Mouse (Mus musculus) liver, postnatal 0 days (tissue): ENCODE measurements around the gene Slc39a2. TPM values are rescaled to one million over a fixed set of nuclear protein-coding genes. Genes with fewer than 3 reads are reported as not detected.
"Not testable (repeated sequence)": the region's sequence is repeated elsewhere in the genome, so short reads cannot be mapped to it uniquely, and the experiment has no call there.

Experiments
- ATAC-seq: fragments of 200-750 bp; cut with Nextera tagmentation; 2 replicates; pipeline ENCODE4 v1.8.0; 2017; ENCODE audit warnings: mild to moderate bottlenecking, moderate library complexity
- DNase-seq: peaks from one replicate; pipeline ENCODE4 v3.0.0-alpha.2; 2016
- H3K27ac ChIP-seq: fragments of 300-500 bp; sonication (generic); 2 replicates; pipeline ENCODE4 v1.5.1; 2014; ENCODE audit warnings: antibody characterized with exemption, moderate library complexity, mild to moderate bottlenecking, low read depth
- H3K27me3 ChIP-seq: fragments of 300-500 bp; sonication (generic); 2 replicates; pipeline ENCODE4 v1.6.1; 2014; ENCODE audit warnings: low read length, control low read depth, mixed read lengths; ENCODE audit not compliant: insufficient read depth
- H3K36me3 ChIP-seq: fragments of 300-500 bp; sonication (generic); replicated peaks from 2 replicates; pipeline ENCODE4 v1.6.1; 2014; ENCODE audit warnings: mild to moderate bottlenecking, control low read depth, low read length, moderate library complexity, mixed read lengths; ENCODE audit not compliant: insufficient read depth
- H3K4me1 ChIP-seq: fragments of 300-500 bp; sonication (generic); 2 replicates; pipeline ENCODE4 v1.6.1; 2014; ENCODE audit warnings: antibody characterized with exemption, mild to moderate bottlenecking, control low read depth; ENCODE audit not compliant: insufficient read depth
- H3K4me2 ChIP-seq: fragments of 300-500 bp; sonication (generic); 2 replicates; pipeline ENCODE4 v1.6.1; 2014; ENCODE audit warnings: low read depth, mild to moderate bottlenecking, low read length, moderate library complexity, mixed read lengths
- H3K4me3 ChIP-seq: fragments of 300-500 bp; sonication (generic); 2 replicates; pipeline ENCODE4 v1.5.1; 2014; ENCODE audit warnings: low read depth, low read length
- H3K9ac ChIP-seq: fragments of 300-500 bp; sonication (generic); replicated peaks from 2 replicates; pipeline ENCODE4 v1.6.1; 2014; ENCODE audit warnings: mild to moderate bottlenecking, moderate library complexity
- H3K9me3 ChIP-seq: fragments of 300-500 bp; sonication (generic); 2 replicates; pipeline ENCODE4 v1.6.1; 2016; ENCODE audit warnings: mild to moderate bottlenecking, control low read depth, low read length, mixed read lengths
- CTCF ChIP-seq: sonication (generic); IDR thresholded peaks from 2 replicates; pipeline ENCODE4 v1.5.1; 2016; ENCODE audit warnings: antibody characterized with exemption, low read depth
- EP300 ChIP-seq: IDR thresholded peaks from 2 replicates; pipeline ENCODE4 v1.6.1; 2016; ENCODE audit warnings: antibody characterized with exemption, low read depth, mild to moderate bottlenecking
- WGBS: fragments of 180-500 bp; shearing (Covaris S2); extraction: QIAGEN DNeasy Blood & Tissue Kit; methylation state at CpG from one replicate; pipeline ENCODE4 v1.1.7; 2014; ENCODE audit not compliant: insufficient replicate concordance; 5-methylcytosine and 5-hydroxymethylcytosine counted together
- polyA plus RNA-seq: library from polyadenylated mRNA; unstranded; fragments of >200 nt; fragmentation: Nextera tagmentation; extraction: Ambion mirVana; gene quantifications from 2 replicates; pipeline ENCODE4 v1.2.1, GENCODE M21; 2015

Gene Slc39a2
- polyA plus RNA-seq, 1 experiment from 2014 or later, result 0.07 TPM

GRCm38 (mm10) chr14:51922910-51923309, 30.2 kb downstream of the Slc39a2 start:
- no peaks in the 10 kb centered on the region for H3K36me3 ChIP-seq
- no peak overlapping the region for H3K4me3 ChIP-seq
- DNase-seq (no peak), ATAC-seq (no peak)
- H3K4me1 ChIP-seq, result peaks cover 12% of the 10 kb centered on the region
- TF ChIP-seq EP300, result no peak
- TF ChIP-seq CTCF, result no peak
- no peak overlapping the region for H3K27ac ChIP-seq
- WGBS, result 69% methylated on average over 2 of the region's 2 CpGs
- no peak overlapping the region for H3K9ac ChIP-seq
- H3K4me2 ChIP-seq, result no peak overlapping the region
- no peaks in the 10 kb centered on the region for H3K9me3 ChIP-seq
- no peaks in the 10 kb centered on the region for H3K27me3 ChIP-seq

- TF ChIP-seq CTCF (no peak), EP300 (no peak)
- H3K9ac ChIP-seq, result no peak overlapping the region
- H3K4me1 ChIP-seq, result peaks cover 12% of the 10 kb centered on the region
- H3K27me3 ChIP-seq, result no peaks in the 10 kb centered on the region
- H3K36me3 ChIP-seq, result no peaks in the 10 kb centered on the region
- no peak overlapping the region for H3K4me3 ChIP-seq
- ATAC-seq (no peak), DNase-seq (no peak)
- WGBS, result 71% methylated on average over 4 of the region's 4 CpGs
- no peaks in the 10 kb centered on the region for H3K9me3 ChIP-seq
- H3K27ac ChIP-seq, result no peak overlapping the region
- H3K4me2 ChIP-seq, result no peak overlapping the region
Observed at GRCm38 (mm10) chr14:51923492-51923891, 30.8 kb downstream of the Slc39a2 start.

- not testable (repeated sequence) for H3K4me3 ChIP-seq, DNase-seq, H3K27me3 ChIP-seq, H3K4me2 ChIP-seq, ATAC-seq, H3K27ac ChIP-seq, H3K9ac ChIP-seq, H3K36me3 ChIP-seq, H3K9me3 ChIP-seq
- 91% methylated on average over 11 of the region's 11 CpGs for WGBS
- peaks cover 12% of the 10 kb centered on the region for H3K4me1 ChIP-seq
Observed at GRCm38 (mm10) chr14:51926930-51927329, 34.2 kb downstream of the Slc39a2 start.

GRCm38 (mm10) chr14:51929309-51929943, 36.7 kb downstream of the Slc39a2 start:
- H3K4me2 ChIP-seq, result peak overlapping the region; percentile 23; the same call in 1 of the 2 replicates
- H3K4me1 ChIP-seq, result peaks cover 14% of the 10 kb centered on the region
- 0 out of 2 replicates have a peak overlapping the region, but pooled peaks have one; percentile 16 for H3K9ac ChIP-seq
- H3K36me3 ChIP-seq, result no peaks in the 10 kb centered on the region
- no peaks in the 10 kb centered on the region for H3K9me3 ChIP-seq
- 61% methylated on average over 8 of the region's 8 CpGs for WGBS
- peak; percentile 33; the same call in 1 of the 2 replicates for TF ChIP-seq EP300
- TF ChIP-seq CTCF, result no peak
- H3K27me3 ChIP-seq, result no peaks in the 10 kb centered on the region
- peak overlapping the region; percentile 80 for H3K27ac ChIP-seq
- ATAC-seq (peak; percentile 64; the same call in 1 of the 2 replicates), DNase-seq (no peak)
- H3K4me3 ChIP-seq, result no peak overlapping the region

- no peak overlapping the region for H3K4me3 ChIP-seq
- 62% methylated on average over 9 of the region's 9 CpGs for WGBS
- no peak for ATAC-seq
- no peak for DNase-seq
- no peaks in the 10 kb centered on the region for H3K27me3 ChIP-seq
- no peaks in the 10 kb centered on the region for H3K9me3 ChIP-seq
- no peak overlapping the region for H3K9ac ChIP-seq
- H3K36me3 ChIP-seq, result no peaks in the 10 kb centered on the region
- H3K4me1 ChIP-seq, result peaks cover 14% of the 10 kb centered on the region
- TF ChIP-seq CTCF (no peak), EP300 (no peak)
- peak overlapping the region; percentile 80 for H3K27ac ChIP-seq
- H3K4me2 ChIP-seq, result no peak overlapping the region
Observed at GRCm38 (mm10) chr14:51929968-51930367, 37.3 kb downstream of the Slc39a2 start.

GRCm38 (mm10) chr14:51930824-51931223, 38.1 kb downstream of the Slc39a2 start:
- ATAC-seq, result peak; percentile 72
- Histone ChIP-seq H3K4me3 (no peak overlapping the region), H3K27me3 (no peaks in the 10 kb centered on the region), H3K36me3 (no peaks in the 10 kb centered on the region), H3K27ac (no peak overlapping the region), H3K4me2 (no peak overlapping the region), H3K9me3 (no peaks in the 10 kb centered on the region), H3K9ac (no peak overlapping the region), H3K4me1 (peaks cover 14% of the 10 kb centered on the region)
- peak; percentile 48 for DNase-seq
- TF ChIP-seq CTCF (peak; percentile 81), EP300 (no peak)
- WGBS, result 36% methylated on average over 5 of the region's 5 CpGs
